Mouse (Mus musculus): ENCODE data around the gene Exoc6b.

The Exoc6b gene

DNA sequence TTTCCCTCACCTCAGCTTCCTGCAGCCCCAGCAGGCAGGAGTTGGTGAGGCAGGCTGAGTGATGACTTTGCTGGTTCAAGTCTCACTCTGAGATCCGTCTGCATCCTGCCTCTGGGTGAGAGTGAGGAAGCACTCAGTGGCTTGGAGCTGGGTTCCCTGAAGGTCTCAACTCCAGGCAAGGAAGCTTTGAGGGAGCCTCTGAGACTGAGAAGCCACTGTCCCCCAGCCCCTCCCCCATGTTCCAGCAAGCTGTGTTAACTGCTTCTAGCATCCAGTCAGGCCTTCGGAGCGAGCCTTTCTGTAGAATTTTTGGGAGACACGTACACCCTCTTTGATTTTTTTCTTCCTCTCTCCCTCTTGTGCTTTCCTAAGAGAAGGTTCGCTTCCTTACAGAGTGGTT lies 486.5 kb downstream of the Exoc6b start:
- no peak for DNase-seq

DNA sequence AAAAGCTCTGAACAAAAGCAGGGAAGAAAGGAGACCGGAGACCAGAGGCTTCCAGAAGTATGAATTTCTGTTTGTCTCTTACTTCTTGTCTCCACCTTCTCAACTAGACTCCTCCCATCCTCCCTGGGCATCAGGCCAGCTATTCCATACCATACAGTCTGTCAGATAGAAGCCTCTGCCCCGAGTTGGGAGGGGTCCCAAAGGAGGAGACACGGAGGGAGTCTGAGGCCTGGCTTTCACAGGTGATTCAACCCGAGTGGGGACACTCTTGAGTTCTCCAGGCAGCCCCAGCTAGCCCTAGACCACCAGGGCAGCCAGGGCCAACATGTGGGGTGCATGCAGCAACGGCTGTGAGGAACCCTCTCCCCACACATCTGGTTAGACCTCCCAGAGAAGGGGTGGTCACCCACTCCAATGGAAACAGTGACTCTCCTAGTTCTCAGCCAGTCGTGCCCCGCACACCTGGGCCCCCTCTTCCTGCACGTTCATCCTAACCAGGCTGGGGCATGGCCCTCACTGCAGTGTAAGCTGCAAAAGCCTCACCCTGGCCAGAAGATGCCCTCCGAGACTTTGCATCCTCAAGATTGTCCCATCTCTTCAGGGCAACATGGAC lies 487.4 kb downstream of the Exoc6b start:
- no peak for DNase-seq

DNA sequence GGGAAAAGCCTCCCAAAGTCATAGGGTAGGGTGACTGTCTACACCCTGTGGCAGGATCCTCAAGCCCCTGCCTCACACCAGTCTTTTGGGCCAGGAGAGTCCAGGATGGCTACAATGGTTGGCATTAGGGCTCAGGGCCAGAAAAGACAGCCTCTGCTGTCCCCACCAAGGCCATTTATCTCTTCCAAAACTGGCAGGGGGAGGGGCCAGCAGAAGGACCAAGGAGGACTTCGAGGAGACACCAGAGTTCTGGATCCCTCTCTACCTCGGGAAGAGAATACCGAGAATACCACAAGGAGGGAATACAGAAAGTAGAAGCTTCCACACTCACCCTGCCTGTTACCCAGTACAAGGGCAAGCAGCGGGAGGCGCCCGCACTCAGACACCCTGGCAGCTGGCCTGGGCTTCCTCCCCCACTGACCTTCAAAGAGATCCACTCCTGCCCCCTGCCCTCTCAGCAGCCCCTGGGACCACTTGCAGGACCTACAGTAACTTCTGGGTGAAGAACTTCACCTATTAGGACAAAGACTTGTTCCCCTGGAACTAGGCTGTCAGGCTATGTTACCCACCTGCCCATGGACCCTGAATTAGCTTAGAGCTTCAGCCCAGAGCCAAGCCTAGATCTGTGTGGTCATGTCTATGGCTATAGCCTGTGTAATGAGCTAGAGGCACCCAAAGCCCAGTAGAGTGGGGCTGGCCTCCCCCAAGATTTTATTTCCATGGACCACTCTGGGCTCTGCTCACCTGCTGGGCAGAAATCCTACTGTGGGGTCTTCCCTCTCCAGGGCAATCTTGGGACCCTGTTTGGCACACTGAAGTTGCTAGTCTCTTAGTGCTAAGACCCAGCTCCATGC lies 488.1 kb downstream of the Exoc6b start:
- DNase-seq = no peak

DNA sequence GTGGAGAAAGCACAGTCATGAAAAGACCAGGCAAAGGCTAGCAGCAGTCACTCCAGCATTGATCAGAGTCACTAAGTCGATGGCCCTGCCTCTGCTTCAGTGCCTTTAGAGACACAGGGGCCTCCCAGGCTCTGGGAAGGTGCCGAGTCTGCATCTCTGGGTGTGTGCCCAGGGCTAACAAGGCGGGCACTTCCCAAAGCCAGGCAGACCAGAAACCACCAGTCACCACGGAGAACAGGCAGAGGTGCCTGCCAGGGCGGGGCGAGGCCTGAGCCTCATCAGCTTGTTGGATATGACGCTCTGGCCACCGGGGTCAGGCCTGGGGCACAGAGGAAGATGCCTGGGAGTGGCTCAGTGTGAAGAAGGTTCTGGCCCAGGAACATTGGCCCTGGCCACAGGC lies 489.8 kb downstream of the Exoc6b start:
- no peak for DNase-seq

DNA sequence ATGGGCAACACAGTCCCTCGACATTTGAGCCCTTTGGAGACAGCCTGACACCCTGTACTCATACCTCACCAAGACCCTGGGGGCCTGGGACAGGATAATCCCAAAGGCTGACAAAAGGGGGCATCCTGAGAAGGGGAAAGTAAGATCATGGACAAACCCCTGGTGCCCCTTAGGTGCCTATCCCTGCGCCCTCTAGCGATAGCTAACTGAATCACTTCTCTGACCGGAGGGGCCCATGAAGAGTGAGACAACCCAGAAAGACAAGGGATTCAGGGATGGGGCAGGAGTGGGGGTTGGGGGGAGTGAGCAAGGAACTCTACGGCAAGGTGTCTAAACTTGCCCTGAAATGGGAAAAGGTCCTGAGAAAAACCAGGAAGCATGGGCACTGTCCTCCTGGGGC lies 490.4 kb downstream of the Exoc6b start:
- no peak for DNase-seq

DNA sequence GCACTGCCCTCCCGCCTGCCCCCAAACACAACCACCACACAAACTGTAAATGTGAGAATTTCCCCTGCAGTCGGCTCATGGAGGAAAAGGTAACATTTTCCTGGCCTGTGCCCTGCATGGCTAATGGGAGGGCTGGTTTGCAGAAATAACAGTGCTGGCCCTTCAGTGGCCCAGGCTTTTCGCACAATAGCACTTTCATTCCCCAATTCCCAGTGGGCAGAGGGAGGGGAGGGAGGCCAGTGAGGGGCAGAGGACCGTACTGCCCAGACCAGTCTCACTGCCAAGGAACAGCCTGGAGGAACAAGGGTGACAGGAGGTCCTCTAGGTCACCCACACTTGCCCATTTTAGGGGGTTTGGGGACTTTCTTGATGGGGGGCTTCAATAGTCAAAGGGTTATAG lies 491.4 kb downstream of the Exoc6b start:
- DNase-seq = no peak

DNA sequence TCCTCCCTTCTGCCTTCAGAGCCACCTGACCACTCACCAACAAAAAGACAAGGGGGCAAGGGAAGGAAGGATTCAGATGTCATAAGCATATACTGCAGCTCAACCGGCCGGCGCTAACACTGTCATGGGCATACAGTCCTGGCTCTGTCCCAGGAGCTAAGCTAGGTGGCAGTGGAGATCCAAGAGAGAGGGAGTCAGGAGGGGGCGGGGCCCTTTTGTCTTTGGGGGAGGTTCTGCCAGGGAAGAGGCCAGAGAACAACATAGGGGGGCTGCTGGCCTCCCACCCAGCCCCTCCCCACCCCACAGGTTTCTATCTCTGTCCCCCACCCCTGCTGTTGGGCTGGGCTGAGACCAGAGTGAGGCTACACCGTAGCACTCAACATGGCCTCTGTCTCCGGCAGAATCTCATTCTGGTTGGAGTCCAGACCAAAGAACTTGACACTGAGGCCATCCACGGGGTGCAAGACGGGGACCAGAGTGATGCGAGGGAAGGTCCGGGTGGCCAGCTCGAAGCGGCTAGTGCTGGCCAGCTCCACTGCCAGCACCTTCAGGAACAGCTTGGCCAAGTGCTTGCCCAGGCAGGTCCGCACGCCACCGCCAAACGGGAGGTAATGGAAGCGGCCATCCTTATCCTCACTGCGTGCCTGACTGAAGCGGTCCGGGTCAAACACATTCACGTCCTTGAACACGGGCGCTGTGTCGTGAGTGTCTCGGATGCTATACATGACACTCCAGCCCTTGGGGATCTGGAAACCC lies 495.2 kb downstream of the Exoc6b start:
- no peak for DNase-seq

DNA sequence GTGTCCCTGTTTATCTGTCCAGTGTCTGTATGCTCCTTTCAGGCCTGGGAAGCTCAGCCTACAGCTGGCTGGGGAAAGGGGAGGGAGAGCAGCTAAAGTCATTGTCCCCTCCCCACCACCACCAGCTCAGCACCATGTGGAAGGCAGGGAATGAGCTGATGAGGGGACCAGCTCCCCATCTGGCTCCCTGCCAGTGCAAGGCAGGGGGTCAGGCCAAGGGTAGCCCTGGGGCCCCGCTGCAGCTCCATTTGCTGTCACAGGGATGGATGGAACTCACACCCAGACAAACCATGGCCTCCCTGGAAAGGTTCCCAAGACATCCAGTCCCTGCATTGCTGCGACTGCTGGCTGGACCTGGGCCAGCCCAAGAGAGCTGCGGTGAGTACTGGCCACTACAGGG lies 499.3 kb downstream of the Exoc6b start:
- DNase-seq = no peak

DNA sequence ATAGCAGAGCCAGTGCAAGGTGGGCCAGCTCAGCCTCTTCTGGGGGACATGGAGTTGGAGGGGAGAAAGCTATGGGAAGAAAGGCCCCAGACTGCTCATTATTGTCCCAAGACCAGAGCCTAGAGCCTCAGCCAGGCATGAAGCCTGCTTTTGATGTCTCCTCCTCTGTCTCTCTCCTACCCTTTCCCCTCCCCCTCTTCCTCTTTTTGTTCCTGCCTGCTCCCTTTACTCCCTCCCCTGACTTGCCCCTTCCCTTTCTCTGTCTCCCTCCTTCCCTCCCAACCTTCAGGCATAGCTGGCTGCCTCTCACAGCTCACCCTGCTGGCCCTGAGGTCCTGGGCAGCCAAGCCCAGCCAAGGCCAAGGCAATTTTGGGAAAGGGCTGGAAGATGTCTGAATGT lies 499.7 kb downstream of the Exoc6b start:
- no peak for DNase-seq

DNA sequence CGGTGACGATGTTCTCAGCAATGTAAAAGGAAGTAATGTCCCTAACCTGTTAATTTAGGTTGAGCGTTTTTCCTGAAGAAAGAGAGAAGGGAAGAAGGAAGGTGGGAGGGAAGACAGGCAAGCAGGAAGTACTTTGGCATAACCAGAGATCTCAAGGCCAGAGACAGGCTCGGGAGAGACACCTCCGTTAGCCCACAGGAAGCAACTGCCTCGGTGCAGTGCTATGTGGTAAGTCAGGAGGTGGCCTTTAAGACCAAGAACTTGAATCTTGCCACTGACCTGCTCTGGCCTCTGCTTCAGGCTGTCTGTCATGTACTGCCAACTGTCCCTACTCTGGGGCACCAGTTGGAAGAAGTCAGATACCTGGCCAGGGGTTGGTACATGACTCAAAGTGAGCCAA lies 500.4 kb downstream of the Exoc6b start:
- DNase-seq = no peak

Data from layer of hippocampus, adult 9-11 months (tissue).